Mouse (Mus musculus) adrenal gland (tissue): ENCODE results near the gene Ptcd2.
"Not testable (repeated sequence)": the region's sequence is repeated elsewhere in the genome, so short reads cannot be mapped to it uniquely, and the experiment has no call there.

Experiments used
- intact Hi-C: fragments of 180-260 bp; cut with DNase I; formaldehyde crosslinking; loops from one replicate; pipeline ENCODE4 v1.15.1; 2025

Ptcd2 gene

GRCm38 (mm10) chr13:99356428-99357265, 12.1 kb upstream of the Ptcd2 start:
- intact Hi-C loops: loop anchor here (10.0 kb wide), 1 partner anchor 658 kb away; the partner anchor contains the start of gene Mccc2

GRCm38 (mm10) chr13:99355861-99356260, 11.4 kb upstream of the Ptcd2 start:
- intact Hi-C loops: loop anchor here (10.0 kb wide), 1 partner anchor 659 kb away; the partner anchor contains the start of gene Mccc2

GRCm38 (mm10) chr13:99355072-99355471, 10.6 kb upstream of the Ptcd2 start:
- intact Hi-C loops: loop anchor here (10.0 kb wide), 1 partner anchor 660 kb away; the partner anchor contains the start of gene Mccc2

GRCm38 (mm10) chr13:99353490-99353851, 9.0 kb upstream of the Ptcd2 start:
- intact Hi-C loops: loop anchor here (1.0 to 10.0 kb wide), 2 partner anchors 484 to 661 kb away; partner anchors contain the start of gene Mccc2

- intact Hi-C loops: loop anchor here (1.0 to 10.0 kb wide), 2 partner anchors 484 to 662 kb away; partner anchors contain the start of gene Mccc2
These were observed 8.4 kb upstream of the Ptcd2 start for GRCm38 (mm10) chr13:99352758-99353489.

- intact Hi-C loops: loop anchor here (10.0 kb wide), 1 partner anchor 663 kb away; the partner anchor contains the start of gene Mccc2
These were observed 7.1 kb upstream of the Ptcd2 start for GRCm38 (mm10) chr13:99351596-99351995.

GRCm38 (mm10) chr13:99351186-99351585, 6.7 kb upstream of the Ptcd2 start:
- intact Hi-C loops: loop anchor here (10.0 kb wide), 1 partner anchor 664 kb away; the partner anchor contains the start of gene Mccc2

GRCm38 (mm10) chr13:99350009-99350408, 5.5 kb upstream of the Ptcd2 start:
- intact Hi-C loops: loop anchor here (10.0 kb wide), 1 partner anchor 665 kb away; the partner anchor contains the start of gene Mccc2

GRCm38 (mm10) chr13:99343876-99344598, 468 bp downstream of the Ptcd2 start:
- intact Hi-C loops: no loop called here

- intact Hi-C loops: no loop called here
These were observed 3.0 kb downstream of the Ptcd2 start for GRCm38 (mm10) chr13:99341504-99341903.

- intact Hi-C loops: no loop called here
These were observed 7.0 kb downstream of the Ptcd2 start for GRCm38 (mm10) chr13:99337510-99337909.

- intact Hi-C loops: loop anchor here (5.0 kb wide), 1 partner anchor 374 kb away; no protein-coding TSS in a partner anchor
These were observed 13.2 kb downstream of the Ptcd2 start for GRCm38 (mm10) chr13:99331255-99331654.

- intact Hi-C loops: not testable (repeated sequence)
These were observed 20.2 kb downstream of the Ptcd2 start for GRCm38 (mm10) chr13:99324337-99324685.

- intact Hi-C loops: no loop called here
These were observed 20.7 kb downstream of the Ptcd2 start for GRCm38 (mm10) chr13:99323632-99324336.

GRCm38 (mm10) chr13:99322915-99323314, 21.6 kb downstream of the Ptcd2 start:
- intact Hi-C loops: not testable (repeated sequence)

- intact Hi-C loops: no loop called here
These were observed 24.1 kb downstream of the Ptcd2 start for GRCm38 (mm10) chr13:99320453-99320852.

- intact Hi-C loops: loop anchor here (2.0 to 10.0 kb wide), 2 partner anchors 148 to 452 kb away; no protein-coding TSS in a partner anchor
These were observed 27.4 kb downstream of the Ptcd2 start for GRCm38 (mm10) chr13:99317058-99317457.

GRCm38 (mm10) chr13:99316366-99316765, 28.1 kb downstream of the Ptcd2 start:
- intact Hi-C loops: loop anchor here (2.0 to 10.0 kb wide), 2 partner anchors 148 to 452 kb away; no protein-coding TSS in a partner anchor

- intact Hi-C loops: loop anchor here (10.0 kb wide), 1 partner anchor 450 kb away; no protein-coding TSS in a partner anchor
These were observed 29.8 kb downstream of the Ptcd2 start for GRCm38 (mm10) chr13:99314657-99315181.

- intact Hi-C loops: loop anchor here (10.0 kb wide), 1 partner anchor 449 kb away; no protein-coding TSS in a partner anchor
These were observed 30.4 kb downstream of the Ptcd2 start for GRCm38 (mm10) chr13:99314098-99314497.
